Mouse (Mus musculus) cerebellum, adult 8-10 months (tissue): ENCODE results near the gene Olfr433.
"Not testable (repeated sequence)": the region's sequence is repeated elsewhere in the genome, so short reads cannot be mapped to it uniquely, and the experiment has no call there.

Source experiments
- DNase-seq: peaks from one replicate; pipeline ENCODE4 v3.0.0; 2022

Olfr433 gene

DNA sequence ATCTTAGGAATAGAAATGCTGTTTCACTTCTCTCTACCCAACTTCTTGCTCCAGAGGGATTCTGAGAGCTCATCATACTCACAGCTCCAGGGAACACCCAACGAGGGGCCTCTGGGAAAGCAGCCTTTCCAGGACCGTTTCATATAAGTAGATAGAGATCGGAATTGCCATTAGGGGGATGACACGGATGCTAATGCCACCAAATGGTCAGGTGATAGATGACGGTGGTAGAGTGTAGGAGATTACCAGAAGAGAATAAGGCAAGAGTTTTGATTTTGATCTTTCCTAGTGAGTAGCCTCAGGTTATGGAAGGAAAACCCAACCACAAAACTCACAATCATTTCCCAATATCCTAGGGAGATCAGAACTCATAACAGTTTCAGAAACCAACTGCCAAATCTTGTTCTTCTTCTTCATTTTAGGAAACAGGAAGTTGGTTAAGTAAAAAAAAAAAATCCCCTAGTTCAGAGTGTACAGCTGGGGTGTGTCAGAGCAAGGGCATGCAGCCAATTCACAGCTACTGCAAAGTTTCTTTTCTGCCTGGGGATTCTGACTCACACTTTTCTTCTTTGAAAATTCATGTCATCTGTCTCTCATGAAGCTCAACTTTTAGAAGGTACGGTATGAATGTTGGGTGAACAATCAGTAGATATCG lies at the start of gene Olfr433:
TSS of gene Olfr433 (plus strand) at position 183 of the 655 bp plus-strand sequence.
- no peak for DNase-seq

DNA sequence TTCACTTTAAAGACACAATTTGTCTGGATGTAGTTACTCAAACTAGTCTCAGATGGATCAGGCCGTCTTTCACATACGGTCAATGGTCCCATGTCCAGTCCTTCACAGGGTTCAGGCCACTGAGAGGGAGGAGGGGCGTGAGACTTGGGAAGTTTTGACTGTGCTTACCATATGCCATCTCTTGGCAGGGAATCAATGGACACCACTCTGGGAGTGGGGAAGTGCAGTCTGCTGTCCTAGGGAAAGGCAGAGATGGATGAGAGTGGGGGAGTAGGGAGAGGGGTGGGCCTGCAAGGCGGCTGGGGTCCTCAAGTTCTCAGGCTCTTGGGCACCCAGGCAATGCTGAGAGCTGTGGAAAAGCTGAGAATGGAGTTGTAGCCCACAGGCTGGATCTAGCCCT lies 45.5 kb upstream of the Olfr433 start:
- DNase-seq = no peak

DNA sequence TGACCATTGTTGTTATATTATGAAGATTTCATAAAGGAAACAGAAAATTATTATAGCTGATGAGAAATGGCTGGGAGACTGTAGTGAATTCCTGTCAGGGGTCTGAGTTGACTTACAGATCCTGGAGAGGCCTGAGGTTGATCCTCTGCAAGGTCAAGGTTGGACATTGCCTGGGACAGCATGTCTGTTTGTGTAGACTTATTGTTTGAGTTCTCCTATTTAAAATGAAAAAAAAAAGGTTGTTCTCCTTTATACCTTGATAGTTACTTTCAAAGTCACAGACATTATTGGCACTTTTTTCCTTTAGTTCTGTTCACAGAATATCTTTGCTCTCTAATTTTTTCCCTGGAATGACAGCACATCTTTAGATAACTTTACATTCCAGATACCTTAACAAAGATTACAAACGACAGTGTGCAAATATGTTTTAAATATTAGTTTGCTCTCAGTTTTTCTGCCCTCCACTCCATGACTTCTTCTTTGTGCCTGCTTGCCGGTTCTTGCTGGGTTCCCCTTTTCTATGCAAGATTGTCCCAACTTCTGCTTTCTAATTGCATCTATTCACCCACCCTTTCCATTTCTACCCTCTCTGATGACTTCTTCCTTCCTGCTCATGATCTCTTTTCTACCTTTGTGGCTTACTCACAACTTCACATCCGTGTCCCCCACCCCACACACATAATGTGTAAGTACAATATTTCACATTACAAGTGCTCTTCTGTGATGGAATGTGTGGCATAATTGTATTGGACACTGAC lies 36.0 kb upstream of the Olfr433 start:
- DNase-seq = not testable (repeated sequence)

DNA sequence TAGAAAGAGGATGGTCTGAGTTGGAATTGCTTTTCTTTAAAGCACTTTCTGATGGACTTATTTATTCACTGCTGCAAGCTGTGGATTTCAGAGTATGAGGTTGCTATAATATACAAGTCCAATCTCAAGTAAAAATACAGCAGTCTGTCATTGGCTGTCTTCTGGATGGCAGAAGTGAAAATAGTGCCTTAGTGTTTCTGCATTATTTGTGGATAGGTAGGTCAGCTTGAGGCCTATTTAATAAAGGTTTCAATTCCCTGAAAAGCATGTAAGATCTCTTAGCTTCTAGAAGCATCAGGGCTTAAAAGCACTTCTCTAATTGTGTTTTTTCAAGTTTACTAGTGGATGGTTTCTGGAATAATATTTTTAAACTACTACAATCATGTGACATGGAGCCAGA lies 33.5 kb upstream of the Olfr433 start:
- DNase-seq = not testable (repeated sequence)

DNA sequence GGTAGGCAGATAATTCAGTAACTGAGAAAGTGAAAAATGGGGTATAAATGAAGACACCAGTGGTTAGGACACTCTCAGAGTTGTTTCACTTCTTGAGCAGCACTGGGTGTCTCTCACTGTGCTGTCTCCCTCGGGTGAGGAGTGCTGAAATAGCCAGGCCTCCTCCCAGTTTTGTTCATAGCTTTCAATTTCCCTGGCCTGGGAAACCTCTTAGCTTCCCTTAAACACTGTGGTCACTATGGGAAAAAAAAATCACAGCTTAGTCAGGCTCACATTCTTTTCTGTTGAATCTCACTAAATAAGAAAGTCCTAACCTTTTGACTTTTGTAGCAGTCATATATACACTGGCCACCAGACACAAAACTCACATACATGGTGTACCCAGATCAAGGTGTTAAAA lies 8.8 kb upstream of the Olfr433 start, which contains the start of gene Ifi205:
TSS of gene Ifi205 (minus strand) at position 113 of the 400 bp plus-strand sequence.
- no peak for DNase-seq

DNA sequence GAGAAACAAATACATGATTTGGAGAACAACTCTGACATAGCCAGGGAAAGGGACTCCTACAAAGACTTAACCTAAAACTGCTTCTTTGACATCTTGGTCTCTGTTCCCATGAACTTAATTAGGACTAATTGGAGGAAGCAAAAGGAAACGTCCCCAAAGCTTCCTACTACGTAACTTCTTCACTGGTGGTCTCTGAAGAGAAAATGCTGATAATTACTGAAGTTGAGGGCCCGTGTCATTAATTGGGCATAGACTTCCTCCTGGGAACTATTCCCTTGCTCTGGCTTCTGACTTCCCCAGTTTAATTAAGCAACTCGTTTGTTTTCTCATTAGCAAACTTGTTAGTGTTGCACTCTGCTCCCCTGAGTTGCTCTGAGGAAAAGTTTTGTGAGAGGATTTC lies 4.7 kb upstream of the Olfr433 start:
- DNase-seq = no peak

DNA sequence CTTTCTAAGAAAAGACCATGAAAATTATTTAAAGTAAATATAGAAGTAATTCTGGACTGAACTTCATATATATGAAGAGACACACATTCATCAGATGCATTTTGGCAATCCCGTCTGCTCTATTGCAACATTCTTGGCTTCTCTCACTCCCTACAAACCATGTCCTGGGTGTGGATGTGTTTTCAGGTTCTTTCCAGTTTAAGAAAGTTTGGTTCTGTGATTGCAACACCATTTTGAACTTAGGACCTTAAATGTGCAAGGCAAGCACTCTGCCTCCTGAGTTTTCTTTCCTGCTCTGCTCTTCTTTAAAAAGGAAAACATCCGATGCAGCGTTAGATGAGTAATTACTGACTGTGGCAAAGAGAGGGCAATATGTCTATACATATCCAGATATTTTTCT lies 2.0 kb upstream of the Olfr433 start:
- no peak for DNase-seq

DNA sequence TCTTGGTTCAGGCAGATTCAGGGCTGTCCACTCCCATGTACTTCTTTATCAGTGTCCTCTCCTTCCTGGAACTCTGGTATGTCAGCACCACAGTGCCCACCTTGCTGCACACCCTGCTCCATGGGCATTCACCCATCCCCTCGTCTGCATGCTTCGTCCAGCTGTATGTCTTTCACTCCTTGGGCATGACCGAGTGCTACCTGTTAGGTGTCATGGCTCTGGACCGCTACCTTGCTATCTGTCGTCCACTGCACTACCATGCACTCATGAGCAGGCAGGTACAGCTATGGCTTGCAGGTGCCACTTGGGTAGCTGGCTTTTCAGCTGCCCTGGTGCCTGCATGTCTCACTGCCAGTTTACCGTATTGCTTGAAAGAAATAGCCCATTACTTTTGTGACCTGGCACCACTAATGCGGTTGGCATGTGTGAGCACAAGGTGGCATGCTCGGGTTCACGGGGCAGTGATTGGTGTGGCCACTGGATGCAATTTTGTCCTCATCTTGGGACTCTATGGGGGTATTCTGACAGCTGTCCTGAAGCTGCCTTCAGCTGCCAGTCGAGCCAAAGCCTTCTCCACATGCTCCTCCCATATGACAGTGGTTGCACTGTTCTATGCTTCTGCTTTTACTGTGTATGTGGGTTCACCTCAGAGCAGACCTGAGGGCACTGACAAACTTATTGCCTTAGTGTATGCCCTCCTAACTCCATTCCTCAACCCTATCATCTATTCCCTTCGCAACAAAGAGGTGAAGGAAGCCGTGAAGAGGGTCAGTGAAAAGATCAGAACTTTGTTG lies 1.8 kb downstream of the Olfr433 start:
- not testable (repeated sequence) for DNase-seq

DNA sequence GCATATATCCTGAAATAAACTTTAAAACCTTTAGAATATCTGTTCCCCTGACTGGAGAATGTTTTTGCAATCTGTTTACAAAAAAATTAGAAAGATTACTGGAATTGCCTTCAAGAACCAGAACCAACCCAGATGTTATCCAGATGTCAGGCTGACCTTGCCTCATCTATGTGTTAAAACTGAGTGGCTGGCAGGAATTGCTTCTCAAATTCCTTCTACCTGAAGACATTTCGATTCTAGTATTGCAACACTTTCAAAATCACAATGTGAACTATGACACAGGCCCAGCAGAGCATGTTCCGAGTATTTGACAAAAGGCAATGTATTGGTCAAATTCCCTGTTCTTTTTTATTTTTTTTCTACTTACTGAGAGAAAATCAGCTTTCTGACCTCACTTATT lies 3.9 kb downstream of the Olfr433 start:
- no peak for DNase-seq

DNA sequence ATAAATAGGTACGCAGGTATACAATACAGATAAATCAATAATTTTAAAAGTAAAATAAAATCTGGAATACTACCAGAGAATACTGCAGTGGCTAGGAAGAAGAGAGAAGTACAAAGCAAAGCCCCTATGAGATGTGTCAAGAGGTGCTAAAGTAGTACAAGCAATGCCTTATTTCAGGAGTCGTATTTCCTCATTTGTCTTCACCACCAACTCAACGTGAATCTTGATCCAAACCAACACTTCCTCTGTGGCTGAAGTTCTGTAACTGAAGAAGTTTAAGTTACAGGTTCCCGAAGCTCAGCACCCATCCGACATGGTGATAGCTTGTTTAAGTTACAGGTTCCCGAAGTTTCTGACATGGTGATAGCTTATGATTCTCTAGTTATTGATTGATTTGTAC lies 7.7 kb downstream of the Olfr433 start:
- DNase-seq = not testable (repeated sequence)

DNA sequence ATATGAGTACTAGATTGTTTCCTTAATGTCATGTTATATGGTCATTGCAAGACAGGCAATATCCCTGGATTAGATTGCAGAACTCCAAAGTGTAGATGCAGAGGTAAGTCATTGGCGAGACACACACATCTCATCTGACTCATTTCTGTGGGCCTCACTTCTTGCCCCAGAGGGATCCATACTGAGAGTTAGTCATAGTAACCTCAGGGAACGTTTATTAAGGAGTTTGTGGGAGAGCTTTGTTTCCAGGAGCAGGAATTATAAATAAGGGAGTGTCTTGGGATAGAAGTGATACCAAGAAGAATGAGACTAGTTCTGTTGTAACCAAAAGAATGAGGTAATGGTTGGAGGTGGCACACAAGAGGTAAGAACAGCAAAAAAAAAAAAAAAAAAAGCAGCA lies 8.4 kb downstream of the Olfr433 start, which contains the start of gene Olfr432:
TSS of gene Olfr432 (plus strand) at position 313 of the 400 bp plus-strand sequence.
- no peak for DNase-seq

DNA sequence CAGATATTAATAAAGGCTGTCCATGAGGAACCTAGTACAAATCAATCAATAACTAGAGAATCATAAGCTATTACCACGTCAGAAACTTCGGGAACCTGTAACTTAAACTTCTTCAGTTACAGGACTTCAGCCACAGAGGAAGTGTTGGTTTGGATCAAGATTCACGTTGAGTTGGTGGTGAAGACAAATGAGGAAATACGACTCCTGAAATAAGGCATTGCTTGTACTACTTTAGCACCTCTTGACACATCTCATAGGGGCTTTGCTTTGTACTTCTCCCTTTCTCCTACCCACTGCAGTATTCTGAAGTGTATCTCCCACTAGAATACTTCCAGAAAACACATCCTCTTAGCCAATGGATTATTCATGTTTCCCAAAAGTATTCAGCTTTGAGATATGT lies 8.9 kb downstream of the Olfr433 start:
- not testable (repeated sequence) for DNase-seq

DNA sequence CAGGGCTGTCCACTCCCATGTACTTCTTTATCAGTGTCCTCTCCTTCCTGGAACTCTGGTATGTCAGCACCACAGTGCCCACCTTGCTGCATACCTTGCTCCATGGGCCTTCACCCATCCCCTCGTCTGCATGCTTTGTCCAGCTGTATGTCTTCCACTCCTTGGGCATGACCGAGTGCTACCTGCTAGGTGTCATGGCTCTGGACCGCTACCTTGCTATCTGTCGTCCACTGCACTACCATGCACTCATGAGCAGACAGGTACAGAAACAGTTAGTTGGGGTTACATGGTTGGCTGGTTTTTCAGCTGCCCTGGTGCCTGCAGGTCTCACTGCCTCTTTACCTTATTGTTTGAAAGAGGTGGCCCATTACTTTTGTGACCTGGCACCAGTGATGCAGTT lies 10.0 kb downstream of the Olfr433 start:
- no peak for DNase-seq

DNA sequence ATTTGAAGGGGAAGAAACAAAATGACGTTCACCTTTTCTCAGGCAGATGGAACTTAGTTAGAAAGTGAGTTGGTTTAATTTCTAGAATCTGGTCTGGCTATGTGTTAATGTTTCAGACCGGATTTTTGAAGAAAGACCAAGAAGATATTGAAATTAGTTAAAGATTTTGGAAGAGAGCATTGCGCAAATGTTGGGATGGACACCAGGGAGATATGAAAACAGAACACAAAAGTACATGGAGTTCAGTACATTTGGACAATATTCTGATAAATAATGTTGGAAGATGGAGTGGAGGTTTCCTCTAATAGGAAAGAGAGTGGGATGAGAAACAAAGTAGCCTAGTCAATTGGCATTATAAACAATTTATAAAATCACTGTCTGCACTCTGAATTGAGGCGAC lies 11.0 kb downstream of the Olfr433 start:
- DNase-seq = no peak

DNA sequence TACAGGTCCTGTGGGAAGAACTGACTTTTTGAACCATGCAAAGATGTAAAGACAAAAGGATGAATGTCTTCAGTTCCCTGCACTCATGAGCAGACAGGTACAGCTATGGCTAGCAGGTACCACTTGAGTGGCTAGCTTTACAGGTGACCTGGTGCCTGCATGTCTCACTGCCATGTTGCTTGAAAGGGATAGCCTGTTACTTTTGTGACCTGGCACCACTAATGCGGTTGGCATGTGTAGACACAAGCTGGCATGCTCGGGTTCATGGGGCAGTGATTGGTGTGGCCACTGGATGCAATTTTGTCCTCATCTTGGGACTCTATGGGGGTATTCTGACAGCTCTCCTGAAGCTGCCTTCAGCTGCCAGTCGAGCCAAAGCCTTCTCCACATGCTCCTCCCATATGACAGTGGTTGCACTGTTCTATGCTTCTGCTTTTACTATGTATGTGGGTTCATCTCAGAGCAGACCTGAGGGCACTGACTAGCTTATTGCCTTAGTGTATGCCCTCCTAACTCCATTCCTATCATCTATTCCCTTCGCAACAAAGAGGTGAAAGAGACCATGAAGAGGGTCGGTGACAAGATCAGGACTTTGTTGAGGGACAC lies 11.5 kb downstream of the Olfr433 start:
- no peak for DNase-seq

DNA sequence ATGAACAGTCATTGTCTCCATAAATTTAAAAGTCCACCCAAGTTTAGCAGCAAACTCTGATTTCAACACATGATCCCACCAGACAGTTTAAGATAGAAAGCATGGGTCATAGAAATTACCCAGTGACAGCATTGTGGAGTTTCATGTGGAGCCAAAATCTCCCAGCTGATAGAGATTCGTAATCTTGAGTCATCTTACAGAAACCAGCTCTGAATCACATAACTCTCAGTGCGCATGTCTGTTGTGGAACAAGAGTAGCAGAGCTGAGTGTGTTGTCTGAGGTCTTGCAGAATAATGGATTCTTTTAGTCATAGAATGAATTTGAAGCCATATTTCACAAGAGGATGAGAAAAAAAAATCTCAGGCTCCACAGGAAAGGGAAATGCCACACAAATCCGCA lies 12.5 kb downstream of the Olfr433 start:
- no peak for DNase-seq

DNA sequence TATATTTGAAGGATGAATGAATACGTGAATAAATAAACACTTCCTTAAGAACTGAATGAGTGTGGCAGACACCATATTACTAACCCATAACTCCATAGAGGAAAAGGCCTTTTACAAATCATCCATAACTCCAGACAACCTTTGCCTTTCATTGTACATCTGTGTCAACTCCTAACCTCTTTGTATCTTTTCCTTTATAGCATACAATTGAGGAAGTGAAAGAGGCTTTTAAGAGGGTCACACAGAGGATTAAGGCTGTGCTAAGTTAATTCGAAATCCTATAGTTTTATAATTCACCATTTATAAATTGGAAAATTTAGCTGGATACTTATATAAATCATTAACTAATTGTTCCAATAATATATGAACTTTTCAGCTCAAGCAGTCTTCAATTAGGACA lies 14.7 kb downstream of the Olfr433 start:
- DNase-seq = no peak

DNA sequence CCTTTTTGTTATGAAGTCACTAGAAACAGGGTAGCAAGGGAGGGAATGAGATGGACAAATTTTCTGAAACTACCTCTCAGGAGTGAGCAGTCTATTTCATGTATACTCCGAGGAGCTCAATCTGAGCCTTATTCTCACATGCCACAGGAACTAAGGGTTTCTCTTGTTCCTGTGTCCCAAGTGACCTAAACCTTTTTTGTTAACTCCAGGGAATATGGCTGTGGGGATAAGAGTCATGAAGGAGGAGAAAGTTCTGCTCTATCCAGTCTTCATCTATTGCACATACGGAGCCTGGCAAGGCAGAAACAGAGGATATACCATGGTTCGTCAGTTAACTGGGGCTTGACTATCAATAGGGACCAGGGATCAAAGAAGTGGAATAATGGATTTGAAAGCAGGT lies 25.8 kb downstream of the Olfr433 start, which contains the start of gene Olfr430:
TSS of gene Olfr430 (plus strand) at position 301 of the 400 bp plus-strand sequence.
- no peak for DNase-seq

DNA sequence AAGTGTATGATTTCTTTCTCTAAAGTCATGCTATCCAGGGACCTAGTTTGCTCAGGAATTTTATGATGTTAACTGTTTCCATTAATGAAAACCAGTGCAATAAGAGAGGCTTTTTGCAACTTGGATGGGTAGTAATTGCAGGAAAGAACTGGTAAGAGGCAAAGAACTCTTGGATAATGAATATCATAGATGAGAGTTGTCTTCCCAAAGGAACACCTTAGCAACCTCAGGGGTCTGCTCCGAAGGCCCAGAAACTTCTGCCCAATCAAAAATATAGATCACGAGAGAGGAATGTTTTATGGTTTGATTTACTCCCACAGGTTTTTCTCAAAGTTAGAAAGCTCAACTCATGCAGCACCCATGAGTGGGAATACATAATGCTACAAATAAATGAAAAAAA lies 43.5 kb downstream of the Olfr433 start, which contains the start of gene Olfr429:
TSS of gene Olfr429 (plus strand) at position 301 of the 400 bp plus-strand sequence.
- no peak for DNase-seq
